Mouse (Mus musculus): ENCODE data around the gene Pim1. TPM values are rescaled to one million over a fixed set of nuclear protein-coding genes. Genes with fewer than 3 reads are reported as not detected.
"Not testable (repeated sequence)": the region's sequence is repeated elsewhere in the genome, so short reads cannot be mapped to it uniquely, and the experiment has no call there.

The Pim1 gene
- polyA plus RNA-seq, 1 experiment from 2014 or later, result 15.7 TPM

DNA sequence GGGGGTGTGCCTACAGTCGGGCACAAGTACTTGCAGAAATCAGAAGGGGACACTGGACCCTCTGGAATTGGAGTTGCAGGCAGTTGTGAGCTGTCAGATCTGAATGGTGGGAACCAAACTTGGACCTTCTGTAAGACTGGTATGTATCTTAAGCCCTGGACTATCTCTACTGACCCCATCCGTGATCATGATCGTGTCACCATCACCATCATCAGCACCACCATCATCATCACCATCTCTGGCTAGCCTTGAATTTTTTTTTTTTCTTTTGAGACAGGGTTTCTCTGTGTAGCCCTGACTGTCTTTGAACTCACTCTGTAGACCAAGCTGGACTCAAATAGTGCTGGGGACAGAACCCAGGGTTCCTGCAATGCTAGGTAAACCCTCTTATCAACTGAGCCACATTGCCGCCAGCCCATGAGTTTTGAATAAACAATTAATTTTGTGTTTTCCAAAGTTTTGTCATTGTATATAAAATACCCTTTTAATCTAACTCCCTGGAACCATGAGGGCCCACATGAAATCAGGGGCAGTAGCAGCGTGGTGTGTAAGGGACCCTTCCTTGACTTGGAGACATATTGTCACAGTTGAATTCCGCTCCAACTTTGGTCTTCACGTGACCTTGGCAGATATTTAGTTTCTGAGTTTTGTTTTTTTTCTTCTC, 11.6 kb downstream of the Pim1 start:
- Histone ChIP-seq H3K27me3 (replicated peaks; ENCODE audit: control insufficient read depth, insufficient read depth, low read length) (no peaks in the 10 kb centered on the region), H3K27ac (ENCODE audit: low read depth, low read length) (no peak overlapping the region), H3K4me3 (ENCODE audit: low read depth, low read length) (no peak overlapping the region), H3K9ac (ENCODE audit: low read length) (no peak overlapping the region), H3K9me3 (replicated peaks; ENCODE audit: control insufficient read depth, low read length) (no peaks in the 10 kb centered on the region), H3K4me2 (ENCODE audit: low read length) (no peak overlapping the region), H3K4me1 (ENCODE audit: control insufficient read depth, insufficient read depth, low read length) (0 out of 2 replicates have a peak, but pooled peaks cover 2% of the 10 kb centered on the region), H3K36me3 (ENCODE audit: control insufficient read depth, insufficient read depth, low read length) (no peaks in the 10 kb centered on the region)
- 81% methylated on average over 7 of the region's 7 CpGs for WGBS
- no peak for DNase-seq (ENCODE audit: low spot score)
- ATAC-seq, result no peak

DNA sequence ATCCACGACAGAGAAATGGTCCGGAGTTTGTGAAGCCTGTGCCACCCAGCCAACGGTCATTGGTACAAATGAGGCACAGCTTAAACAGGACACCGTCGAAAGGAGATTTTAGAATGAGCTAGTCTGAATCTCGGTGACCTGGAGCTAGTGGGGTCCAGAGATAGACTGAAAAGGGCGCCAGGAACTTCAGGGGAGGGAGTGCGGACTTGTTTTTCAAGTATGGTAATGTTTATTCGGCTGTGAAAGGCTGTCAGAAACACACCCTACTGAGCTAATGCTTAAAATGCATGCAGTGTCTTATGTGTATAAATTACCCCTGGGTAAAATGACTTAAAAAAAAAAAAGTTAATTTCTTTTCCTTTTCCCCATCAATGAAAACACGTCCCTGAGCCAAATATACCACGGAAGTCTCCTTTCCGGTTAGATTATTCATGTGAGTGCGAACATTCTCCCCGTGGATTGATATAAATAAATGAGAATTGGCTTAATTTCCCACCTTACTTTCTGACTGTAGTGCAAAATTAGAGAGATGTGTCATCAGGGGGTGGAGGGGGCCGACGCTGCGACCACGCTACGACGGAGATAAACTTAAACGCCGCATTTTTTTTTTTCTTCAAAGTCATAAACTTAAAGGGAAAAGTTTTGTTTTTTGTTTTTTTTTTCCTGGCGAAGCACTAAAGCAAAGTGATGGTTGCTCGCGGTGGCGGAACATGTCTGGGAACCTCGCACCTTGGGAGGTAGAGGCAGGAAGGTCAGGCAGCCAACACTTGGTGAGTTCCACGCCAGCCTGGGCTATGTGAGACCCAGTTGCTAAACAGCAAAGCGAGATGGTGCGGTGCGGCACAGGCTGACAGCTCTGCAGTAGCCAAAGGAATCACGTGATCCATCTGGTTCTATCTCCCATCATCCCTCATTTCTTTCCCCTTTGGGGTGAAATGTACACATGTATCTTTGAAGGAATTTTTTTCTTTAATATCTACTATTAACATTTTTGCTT, 12.4 kb downstream of the Pim1 start:
- H3K9me3 ChIP-seq (replicated peaks; ENCODE audit: control insufficient read depth, low read length), result no peaks in the 10 kb centered on the region
- ATAC-seq (no peak), DNase-seq (ENCODE audit: low spot score) (no peak)
- H3K4me2 ChIP-seq (ENCODE audit: low read length), result no peak overlapping the region
- H3K27me3 ChIP-seq (replicated peaks; ENCODE audit: control insufficient read depth, insufficient read depth, low read length), result no peaks in the 10 kb centered on the region
- no peak overlapping the region for H3K27ac ChIP-seq (ENCODE audit: low read depth, low read length)
- no peaks in the 10 kb centered on the region for H3K36me3 ChIP-seq (ENCODE audit: control insufficient read depth, insufficient read depth, low read length)
- 0 out of 2 replicates have a peak, but pooled peaks cover 2% of the 10 kb centered on the region for H3K4me1 ChIP-seq (ENCODE audit: control insufficient read depth, insufficient read depth, low read length)
- H3K4me3 ChIP-seq (ENCODE audit: low read depth, low read length), result no peak overlapping the region
- 19% methylated on average over 32 of the region's 32 CpGs for WGBS
- H3K9ac ChIP-seq (ENCODE audit: low read length), result no peak overlapping the region

DNA sequence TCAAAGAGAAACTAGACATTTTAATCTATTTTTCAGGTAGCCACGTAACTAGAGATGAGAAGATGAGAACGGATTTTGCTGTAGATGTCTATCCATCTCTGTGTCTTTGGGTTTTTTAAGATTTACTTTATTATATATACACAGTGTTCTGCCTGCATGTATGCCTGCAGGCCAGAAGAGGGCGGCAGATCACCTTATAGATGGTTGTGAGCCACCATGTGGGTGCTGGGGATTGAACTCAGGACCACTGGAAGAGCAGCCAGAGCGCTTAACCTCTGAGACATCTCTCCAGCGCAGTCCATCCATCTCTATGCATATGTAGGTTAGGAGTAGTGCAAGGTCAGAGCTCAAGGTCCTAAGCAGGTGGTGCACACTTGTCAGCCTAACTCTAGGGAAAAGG, 13.1 kb downstream of the Pim1 start:
- H3K36me3 ChIP-seq (ENCODE audit: control insufficient read depth, insufficient read depth, low read length), result no peaks in the 10 kb centered on the region
- 0 out of 2 replicates have a peak, but pooled peaks cover 2% of the 10 kb centered on the region for H3K4me1 ChIP-seq (ENCODE audit: control insufficient read depth, insufficient read depth, low read length)
- no peak overlapping the region for H3K4me3 ChIP-seq (ENCODE audit: low read depth, low read length)
- WGBS, result 76% methylated on average over 5 of the region's 5 CpGs
- H3K4me2 ChIP-seq (ENCODE audit: low read length), result no peak overlapping the region
- no peaks in the 10 kb centered on the region for H3K27me3 ChIP-seq (replicated peaks; ENCODE audit: control insufficient read depth, insufficient read depth, low read length)
- ATAC-seq (no peak), DNase-seq (ENCODE audit: low spot score) (no peak)
- H3K9me3 ChIP-seq (replicated peaks; ENCODE audit: control insufficient read depth, low read length), result no peaks in the 10 kb centered on the region
- H3K27ac ChIP-seq (ENCODE audit: low read depth, low read length), result no peak overlapping the region
- no peak overlapping the region for H3K9ac ChIP-seq (ENCODE audit: low read length)

DNA sequence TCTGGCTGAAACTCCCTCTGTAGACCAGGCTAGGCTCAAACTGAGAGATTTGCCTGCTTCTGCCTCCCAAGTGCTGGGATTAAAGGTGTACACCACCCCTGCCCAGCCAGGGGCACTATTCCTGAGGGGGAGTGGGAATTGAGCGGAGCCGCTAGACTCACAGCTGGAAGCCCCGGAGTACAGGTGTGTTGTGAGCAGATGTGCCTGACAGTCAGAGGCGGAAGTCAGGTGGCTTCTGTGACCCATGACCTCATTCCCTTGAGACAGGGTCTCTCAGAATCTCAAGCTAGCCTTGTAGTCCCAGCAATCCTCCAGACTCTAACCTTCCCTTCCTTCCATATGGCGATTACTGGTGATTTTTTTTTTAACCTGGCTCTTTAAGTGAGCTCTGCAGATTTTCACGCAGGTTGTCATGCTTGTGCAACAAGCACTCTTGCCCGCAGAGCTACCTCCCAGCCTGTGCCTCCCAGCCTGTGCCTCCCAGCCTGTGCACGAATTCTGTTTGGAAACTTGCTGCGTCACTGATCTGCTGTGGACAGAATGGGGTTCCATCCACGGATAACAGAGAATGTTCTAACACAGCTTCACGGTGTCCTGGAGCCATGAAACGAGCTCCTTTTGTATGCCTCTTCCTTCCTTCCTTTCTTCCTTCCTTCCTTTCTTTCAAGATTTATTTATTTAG, 18.5 kb downstream of the Pim1 start:
- 76% methylated on average over 12 of the region's 12 CpGs for WGBS
- no peaks in the 10 kb centered on the region for H3K4me1 ChIP-seq (ENCODE audit: control insufficient read depth, insufficient read depth, low read length)
- no peak for ATAC-seq

DNA sequence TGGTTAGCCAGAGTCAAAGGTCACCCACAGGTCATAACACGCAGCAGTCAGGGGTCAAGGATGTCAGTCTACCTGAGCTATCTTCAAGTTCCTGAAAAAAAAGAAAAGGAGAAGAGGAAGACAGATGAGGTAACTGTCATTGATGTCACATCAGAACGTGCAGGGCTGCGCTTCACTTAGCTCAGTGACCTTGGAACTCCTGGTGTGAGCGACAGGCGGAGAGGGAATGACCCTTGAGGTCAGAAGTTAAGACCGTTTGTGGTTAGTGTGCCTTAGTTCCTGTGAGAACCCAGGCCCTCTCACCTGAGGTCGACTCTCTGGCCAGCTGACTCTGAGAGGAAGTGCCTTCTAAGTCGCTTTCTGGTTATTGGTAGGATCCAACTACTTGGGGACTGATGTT, 20.1 kb downstream of the Pim1 start:
- ATAC-seq (no peak), DNase-seq (ENCODE audit: low spot score) (no peak)
- Histone ChIP-seq H3K36me3 (ENCODE audit: control insufficient read depth, insufficient read depth, low read length) (no peaks in the 10 kb centered on the region), H3K4me1 (ENCODE audit: control insufficient read depth, insufficient read depth, low read length) (no peaks in the 10 kb centered on the region), H3K27ac (ENCODE audit: low read depth, low read length) (no peak overlapping the region), H3K4me2 (ENCODE audit: low read length) (no peak overlapping the region), H3K27me3 (replicated peaks; ENCODE audit: control insufficient read depth, insufficient read depth, low read length) (no peaks in the 10 kb centered on the region), H3K9ac (ENCODE audit: low read length) (no peak overlapping the region), H3K4me3 (ENCODE audit: low read depth, low read length) (no peak overlapping the region), H3K9me3 (replicated peaks; ENCODE audit: control insufficient read depth, low read length) (no peaks in the 10 kb centered on the region)
- WGBS, result 71% methylated on average over 8 of the region's 8 CpGs

More for the DNA sequence above, 18.5 kb downstream of the Pim1 start:
- H3K36me3 ChIP-seq (ENCODE audit: control insufficient read depth, insufficient read depth, low read length), result no peaks in the 10 kb centered on the region
- H3K27ac ChIP-seq (ENCODE audit: low read depth, low read length), result no peak overlapping the region
- H3K4me3 ChIP-seq (ENCODE audit: low read depth, low read length), result no peak overlapping the region
- no peak overlapping the region for H3K4me2 ChIP-seq (ENCODE audit: low read length)
- H3K27me3 ChIP-seq (replicated peaks; ENCODE audit: control insufficient read depth, insufficient read depth, low read length), result no peaks in the 10 kb centered on the region
- no peak overlapping the region for H3K9ac ChIP-seq (ENCODE audit: low read length)
- no peak for DNase-seq (ENCODE audit: low spot score)
- no peaks in the 10 kb centered on the region for H3K9me3 ChIP-seq (replicated peaks; ENCODE audit: control insufficient read depth, low read length)

DNA sequence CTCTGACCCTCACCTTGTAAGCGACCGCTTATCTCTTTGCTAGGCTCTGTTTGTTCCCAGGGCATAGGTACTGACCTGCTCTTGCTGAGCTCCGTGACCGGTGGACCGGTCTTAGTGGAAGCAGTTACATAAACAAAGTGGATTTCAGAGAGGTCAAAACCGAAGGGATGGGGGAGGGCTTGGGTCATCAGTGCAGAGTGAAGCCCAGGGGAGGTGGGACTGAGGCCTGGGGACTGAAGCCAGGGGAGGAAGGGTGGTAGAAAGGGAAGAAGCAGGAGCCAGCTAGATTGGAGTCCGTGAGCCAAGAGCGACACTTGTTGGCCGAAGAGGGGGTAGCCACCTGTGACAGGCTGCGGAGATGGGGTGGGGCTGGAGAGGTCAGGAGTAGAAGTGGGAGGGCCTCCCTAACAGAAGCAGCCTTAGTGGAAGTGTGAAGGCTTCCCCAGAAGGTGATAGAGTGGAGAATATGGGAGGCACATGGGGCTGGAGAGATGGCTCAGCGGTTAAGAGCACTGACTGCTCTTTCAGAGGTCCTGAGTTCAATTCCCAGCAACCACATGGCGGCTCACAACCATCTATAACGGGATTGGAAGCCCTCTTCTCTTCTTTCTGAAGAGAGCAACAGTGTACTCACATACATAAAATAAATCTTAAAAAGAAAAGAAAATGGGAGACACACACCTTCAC, 22.6 kb downstream of the Pim1 start:
- Histone ChIP-seq H3K4me1 (ENCODE audit: control insufficient read depth, insufficient read depth, low read length) (no peaks in the 10 kb centered on the region), H3K27ac (ENCODE audit: low read depth, low read length) (no peak overlapping the region), H3K9me3 (replicated peaks; ENCODE audit: control insufficient read depth, low read length) (no peaks in the 10 kb centered on the region), H3K4me2 (ENCODE audit: low read length) (no peak overlapping the region), H3K4me3 (ENCODE audit: low read depth, low read length) (no peak overlapping the region), H3K9ac (ENCODE audit: low read length) (no peak overlapping the region), H3K36me3 (ENCODE audit: control insufficient read depth, insufficient read depth, low read length) (no peaks in the 10 kb centered on the region), H3K27me3 (replicated peaks; ENCODE audit: control insufficient read depth, insufficient read depth, low read length) (no peaks in the 10 kb centered on the region)
- WGBS, result 44% methylated on average over 13 of the region's 13 CpGs
- DNase-seq (ENCODE audit: low spot score), result peak; percentile 53
- 0 out of 2 replicates have a peak, but pooled peaks have one; percentile 20 for ATAC-seq

DNA sequence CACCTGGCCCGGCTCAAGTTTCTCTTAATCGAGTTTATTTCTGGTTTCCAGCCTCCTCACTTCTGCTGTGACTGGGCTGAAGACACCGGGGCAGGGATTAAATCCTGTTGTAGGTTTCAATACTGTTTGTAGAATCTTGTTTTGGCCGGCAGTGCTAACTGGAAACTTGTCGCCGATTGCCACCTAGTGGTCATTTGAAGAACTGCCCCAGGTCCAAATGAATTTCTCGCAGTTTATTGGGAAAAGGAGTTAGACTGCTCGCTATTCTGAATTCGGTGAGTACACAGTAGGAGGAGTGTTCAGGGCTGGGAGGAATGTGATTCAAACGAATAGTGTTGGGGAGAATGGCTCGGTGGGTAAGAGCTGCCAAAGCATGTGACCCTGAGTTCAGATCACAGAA, 23.9 kb downstream of the Pim1 start:
- Histone ChIP-seq H3K4me3 (ENCODE audit: low read depth, low read length) (no peak overlapping the region), H3K9ac (ENCODE audit: low read length) (no peak overlapping the region), H3K9me3 (replicated peaks; ENCODE audit: control insufficient read depth, low read length) (no peaks in the 10 kb centered on the region), H3K36me3 (ENCODE audit: control insufficient read depth, insufficient read depth, low read length) (no peaks in the 10 kb centered on the region), H3K27me3 (replicated peaks; ENCODE audit: control insufficient read depth, insufficient read depth, low read length) (no peaks in the 10 kb centered on the region), H3K4me2 (ENCODE audit: low read length) (no peak overlapping the region), H3K4me1 (ENCODE audit: control insufficient read depth, insufficient read depth, low read length) (no peaks in the 10 kb centered on the region), H3K27ac (ENCODE audit: low read depth, low read length) (no peak overlapping the region)
- 3% methylated on average over 11 of the region's 11 CpGs for WGBS
- peak; percentile 50; the same call in 1 of the 2 replicates for ATAC-seq
- peak; percentile 90 for DNase-seq (ENCODE audit: low spot score)

DNA sequence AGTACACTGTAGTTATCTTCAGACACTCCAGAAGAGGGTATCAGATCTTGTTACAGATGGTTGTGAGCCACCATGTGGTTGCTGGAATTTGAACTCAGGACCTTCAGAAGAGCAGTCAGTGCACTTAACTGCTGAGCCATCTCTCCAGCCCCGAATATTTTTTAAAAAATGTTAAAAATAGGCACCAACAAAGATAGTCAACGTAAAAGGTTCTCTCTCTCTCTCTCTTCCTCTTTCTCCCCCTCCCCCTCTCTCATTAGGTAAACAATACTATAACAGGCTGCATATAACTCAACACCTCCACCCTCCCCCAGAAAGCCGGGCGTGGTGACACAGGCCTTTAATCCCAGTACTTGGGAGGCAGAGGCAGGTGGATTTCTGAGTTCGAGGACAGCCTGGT, 28.1 kb downstream of the Pim1 start:
- WGBS, result 93% methylated on average over 5 of the region's 5 CpGs
- not testable (repeated sequence) for H3K9me3 ChIP-seq (replicated peaks; ENCODE audit: control insufficient read depth, low read length); H3K36me3 ChIP-seq (ENCODE audit: control insufficient read depth, insufficient read depth, low read length); H3K4me3 ChIP-seq (ENCODE audit: low read depth, low read length); H3K4me2 ChIP-seq (ENCODE audit: low read length); DNase-seq (ENCODE audit: low spot score); ATAC-seq; H3K4me1 ChIP-seq (ENCODE audit: control insufficient read depth, insufficient read depth, low read length); H3K27ac ChIP-seq (ENCODE audit: low read depth, low read length); H3K27me3 ChIP-seq (replicated peaks; ENCODE audit: control insufficient read depth, insufficient read depth, low read length); H3K9ac ChIP-seq (ENCODE audit: low read length)

Measured in forebrain, embryonic 14.5 days (tissue).